Mouse (Mus musculus): ENCODE measurements at regions not wholly inside any gene's neighbourhood (a gene's known extent, or its start where the extent isn't known, plus 50 kb on each side); places are given as distances from the start of the nearest gene placed in this dataset.

DNA sequence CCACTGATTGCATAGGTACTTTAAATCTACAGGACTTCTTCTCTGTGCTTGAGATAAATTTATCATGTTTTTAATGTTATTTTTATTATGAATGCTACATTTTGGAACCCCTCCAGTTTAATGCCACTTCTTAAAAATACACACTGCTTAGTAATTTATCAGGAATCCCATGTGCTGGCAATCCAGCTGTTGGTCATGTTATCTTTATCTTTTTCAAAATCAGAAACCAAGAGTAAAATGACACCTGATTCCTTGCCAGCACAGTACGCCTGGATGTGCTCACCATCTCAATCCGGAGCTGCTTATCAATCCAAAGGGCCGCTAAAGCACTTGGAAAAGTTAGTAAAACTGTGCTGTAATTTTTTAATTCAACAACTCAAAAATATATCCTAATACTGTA is 497.1 kb downstream of the Hdgfl1 start:
- H3K27me3 ChIP-seq (ENCODE audit: control insufficient read depth in 1 of 2, insufficient read depth in 2 of 2, low read length in 2 of 2), result no peaks in the 10 kb centered on the region
- H3K9ac ChIP-seq (ENCODE audit: control insufficient read depth, low read depth, low read length, poor library complexity, severe bottlenecking), result no peak overlapping the region
- no peaks in the 10 kb centered on the region for H3K9me3 ChIP-seq (replicated peaks; ENCODE audit: insufficient read depth, low read length)
- no peak overlapping the region for H3K4me3 ChIP-seq (ENCODE audit: control insufficient read depth in 1 of 2, insufficient read depth in 1 of 2, low read depth in 2 of 2, low read length in 2 of 2)
- no peak for DNase-seq (ENCODE audit: low read depth, low spot score)
- H3K27ac ChIP-seq (ENCODE audit: control insufficient read depth, low read depth, low read length), result no peak overlapping the region
- no peak for TF ChIP-seq CHD2 (IDR thresholded peaks at IDR 0.05; ENCODE audit: low read length)
- no peaks in the 10 kb centered on the region for H3K79me2 ChIP-seq (ENCODE audit: control insufficient read depth, insufficient read depth, low read length, poor library complexity)
- H3K36me3 ChIP-seq (ENCODE audit: control insufficient read depth in 1 of 2, insufficient read depth in 2 of 2, low read length in 2 of 2), result no peaks in the 10 kb centered on the region
- no peaks in the 10 kb centered on the region for H3K4me1 ChIP-seq (ENCODE audit: control insufficient read depth in 1 of 2, insufficient read depth in 2 of 2, low read length in 2 of 2)

DNA sequence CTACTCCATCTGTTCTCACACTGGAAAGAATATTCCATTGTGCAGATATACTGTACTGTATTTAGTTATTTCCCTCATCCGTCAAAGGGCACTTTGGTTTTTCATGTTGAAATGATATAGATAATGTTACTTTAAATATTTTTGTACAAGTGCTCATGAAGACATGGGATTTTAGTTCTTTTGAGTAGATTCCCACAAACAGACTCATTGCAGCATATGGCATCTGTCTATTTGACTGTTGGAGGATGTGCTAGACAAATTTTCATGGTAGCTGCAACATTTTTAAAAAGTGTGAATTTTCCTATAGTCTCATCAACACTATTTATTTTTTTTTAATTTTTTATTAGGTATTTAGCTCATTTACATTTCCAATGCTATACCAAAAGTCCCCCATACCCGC is 502.5 kb downstream of the Hdgfl1 start:
- Histone ChIP-seq H3K27me3 (ENCODE audit: control insufficient read depth in 1 of 2, insufficient read depth in 2 of 2, low read length in 2 of 2) (no peaks in the 10 kb centered on the region), H3K4me1 (ENCODE audit: control insufficient read depth in 1 of 2, insufficient read depth in 2 of 2, low read length in 2 of 2) (no peaks in the 10 kb centered on the region), H3K9me3 (replicated peaks; ENCODE audit: insufficient read depth, low read length) (no peaks in the 10 kb centered on the region), H3K27ac (ENCODE audit: control insufficient read depth, low read depth, low read length) (no peak overlapping the region), H3K79me2 (ENCODE audit: control insufficient read depth, insufficient read depth, low read length, poor library complexity) (no peaks in the 10 kb centered on the region), H3K9ac (ENCODE audit: control insufficient read depth, low read depth, low read length, poor library complexity, severe bottlenecking) (no peak overlapping the region), H3K36me3 (ENCODE audit: control insufficient read depth in 1 of 2, insufficient read depth in 2 of 2, low read length in 2 of 2) (no peaks in the 10 kb centered on the region), H3K4me3 (ENCODE audit: control insufficient read depth in 1 of 2, insufficient read depth in 1 of 2, low read depth in 2 of 2, low read length in 2 of 2) (no peak overlapping the region)
- no peak for DNase-seq (ENCODE audit: low read depth, low spot score)
- TF ChIP-seq GABPA (IDR thresholded peaks at IDR 0.05; ENCODE audit: low read depth, low read length), result no peak
- no peak for TF ChIP-seq POLR2AphosphoS2 (IDR thresholded peaks at IDR 0.05; ENCODE audit: low read length)
- TF ChIP-seq ZC3H11A (IDR thresholded peaks at IDR 0.05; ENCODE audit: low read depth, low read length), result no peak
- no peak for TF ChIP-seq RAD21 (IDR thresholded peaks at IDR 0.05; ENCODE audit: low read depth, low read length)
- TF ChIP-seq MAZ (IDR thresholded peaks at IDR 0.05; ENCODE audit: low read depth, low read length), result no peak
- no peak for TF ChIP-seq USF1 (IDR thresholded peaks at IDR 0.05; ENCODE audit: low read depth, low read length)
- TF ChIP-seq NELFE (IDR thresholded peaks at IDR 0.05; ENCODE audit: low read depth, low read length), result no peak
- TF ChIP-seq SMC3 (IDR thresholded peaks at IDR 0.05; ENCODE audit: low read depth, low read length), result no peak
- TF ChIP-seq ZNF384 (IDR thresholded peaks at IDR 0.05; ENCODE audit: low read depth, low read length), result no peak
- TF ChIP-seq KAT2A (conservative IDR thresholded peaks at IDR 0.05; ENCODE audit: low read depth, low read length), result no peak
- TF ChIP-seq CHD2 (IDR thresholded peaks at IDR 0.05; ENCODE audit: low read length), result no peak
- TF ChIP-seq EP300 (IDR thresholded peaks at IDR 0.05; ENCODE audit: low read depth in 1 of 2, low read length in 2 of 2), result no peak
- no peak for TF ChIP-seq CHD1 (IDR thresholded peaks at IDR 0.05; ENCODE audit: low read depth, low read length)
- TF ChIP-seq E2F4 (IDR thresholded peaks at IDR 0.05; ENCODE audit: borderline replicate concordance, low read depth, low read length), result no peak
- TF ChIP-seq ETS1 (IDR thresholded peaks at IDR 0.05; ENCODE audit: low read depth, low read length), result no peak
- TF ChIP-seq MYC (IDR thresholded peaks at IDR 0.05; ENCODE audit: low read depth, low read length), result no peak
- TF ChIP-seq ZKSCAN1 (IDR thresholded peaks at IDR 0.05; ENCODE audit: low read depth, low read length), result no peak
- TF ChIP-seq ELF1 (IDR thresholded peaks at IDR 0.05; ENCODE audit: low read depth, low read length), result no peak
- no peak for TF ChIP-seq MEF2A (IDR thresholded peaks at IDR 0.05; ENCODE audit: extremely low read depth, insufficient replicate concordance, low read depth, low read length, poor library complexity, severe bottlenecking)
- no peak for TF ChIP-seq ZMIZ1 (IDR thresholded peaks at IDR 0.05; ENCODE audit: low read depth, low read length)

Data from MEL (cell line).